Mouse (Mus musculus) lung, postnatal 0 days (tissue): Measurements from ENCODE around the gene Suds3.

ENCODE experiments used
- CTCF ChIP-seq: IDR thresholded peaks from 2 replicates; pipeline ENCODE4 v1.5.1; 2016; ENCODE audit warnings: antibody characterized with exemption, mild to moderate bottlenecking
- EP300 ChIP-seq: IDR thresholded peaks from 2 replicates; pipeline ENCODE4 v1.6.1; 2016; ENCODE audit warnings: antibody characterized with exemption, mild to moderate bottlenecking, control low read depth

- no peak for TF ChIP-seq CTCF
- no peak for TF ChIP-seq EP300
Observed at GRCm38 (mm10) chr5:117160499-117160898, 44.6 kb upstream of the Suds3 start.
